Mouse (Mus musculus) lung, postnatal 0 days (tissue): ENCODE results near the gene Rnf185.

Experiments used
- CTCF ChIP-seq: IDR thresholded peaks from 2 replicates; pipeline ENCODE4 v1.5.1; 2016; ENCODE audit warnings: antibody characterized with exemption, mild to moderate bottlenecking
- EP300 ChIP-seq: IDR thresholded peaks from 2 replicates; pipeline ENCODE4 v1.6.1; 2016; ENCODE audit warnings: antibody characterized with exemption, mild to moderate bottlenecking, control low read depth

DNA sequence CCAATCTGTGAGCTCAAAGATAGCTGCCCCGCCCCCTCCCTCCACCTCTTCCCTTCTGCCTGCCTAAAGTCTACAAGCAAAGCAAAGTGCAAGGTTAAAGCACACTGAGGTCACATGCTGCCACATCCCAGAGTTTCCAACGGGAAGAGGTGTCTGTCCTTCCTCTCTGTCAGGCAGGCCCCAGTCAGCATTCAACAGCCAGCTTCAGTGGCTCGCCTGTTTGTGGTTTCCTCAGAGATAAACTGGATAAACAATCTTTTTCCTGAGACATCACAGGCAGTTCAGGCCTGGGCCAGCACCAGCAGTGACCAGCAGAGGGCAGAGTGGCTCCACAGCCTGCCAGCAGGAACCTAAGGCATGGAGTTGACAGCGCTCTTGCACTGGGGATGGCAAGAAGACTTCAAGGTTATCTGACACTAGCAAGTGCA, 65.2 kb downstream of the Rnf185 start:
- TF ChIP-seq EP300, result peak; percentile 11; the same call in 1 of the 2 replicates
- TF ChIP-seq CTCF, result peak; percentile 100
